Mouse (Mus musculus) ES-Bruce4 (cell line): ENCODE data around the gene Nlk.

Source experiments
- CTCF ChIP-seq: IDR thresholded peaks from one replicate; pipeline ENCODE4 v1.8.1; 2011; ENCODE audit warnings: low read depth, low read length
- POLR2A ChIP-seq: IDR thresholded peaks from one replicate; pipeline ENCODE4 v1.8.1; 2011; ENCODE audit warnings: low read length; ENCODE audit not compliant: insufficient read depth

GRCm38 (mm10) chr11:78628871-78629270 lies 68.3 kb downstream of the Nlk start:
- TF ChIP-seq POLR2A: no peak
- TF ChIP-seq CTCF: no peak
